Mouse (Mus musculus) spleen, adult 2 months (tissue): ENCODE results near the gene Safb2.

Source experiments
- CTCF ChIP-seq: fragments of 200-500 bp; IDR thresholded peaks from 2 replicates; pipeline ENCODE4 v1.5.1; 2011; ENCODE audit warnings: mild to moderate bottlenecking, inconsistent platforms; ENCODE audit not compliant: insufficient read depth, insufficient read length, insufficient replicate concordance; ENCODE audit errors: extremely low read depth
- POLR2A ChIP-seq: fragments of 200-500 bp; IDR thresholded peaks from 2 replicates; pipeline ENCODE4 v1.6.1; 2011; ENCODE audit warnings: low read depth, low read length, inconsistent platforms

GRCm38 (mm10) chr17:56603186-56604069 lies 19.0 kb upstream of the Safb2 start:
- TF ChIP-seq CTCF: no peak
- no peak for TF ChIP-seq POLR2A
